Mouse (Mus musculus) bone marrow, adult 2 months (tissue): ENCODE results near the gene Fgfr2. TPM values are rescaled to one million over a fixed set of nuclear protein-coding genes. Genes with fewer than 3 reads are reported as not detected.

Experiments used
- H3K27ac ChIP-seq: fragments of 200-500 bp; 2 replicates; pipeline ENCODE4 v1.5.1; 2012; ENCODE audit warnings: low read depth, mild to moderate bottlenecking, control low read depth, inconsistent platforms, low read length; ENCODE audit not compliant: control insufficient read depth, poor library complexity, insufficient read depth
- H3K4me1 ChIP-seq: fragments of 200-500 bp; 2 replicates; pipeline ENCODE4 v1.6.1; 2011; ENCODE audit warnings: low read length; ENCODE audit not compliant: control insufficient read depth, insufficient read depth
- H3K4me3 ChIP-seq: fragments of 200-500 bp; replicated peaks from 2 replicates; pipeline ENCODE3; 2011; ENCODE audit warnings: mild to moderate bottlenecking, low read depth, low read length, control low read depth; ENCODE audit not compliant: control insufficient read depth
- CTCF ChIP-seq: fragments of 200-500 bp; IDR thresholded peaks from 2 replicates; pipeline ENCODE4 v1.5.1; 2011; ENCODE audit warnings: low read length, control low read depth; ENCODE audit not compliant: control insufficient read depth, insufficient read depth
- POLR2A ChIP-seq: fragments of 200-500 bp; IDR thresholded peaks from 2 replicates; pipeline ENCODE4 v1.6.1; 2011; ENCODE audit warnings: low read depth, mild to moderate bottlenecking, control low read depth, low read length, borderline replicate concordance; ENCODE audit not compliant: control insufficient read depth
- whole genome bisulfite sequencing: fragments of 180-500 bp; shearing (Covaris S2); methylation state at CpG from one replicate; pipeline ENCODE4 v1.1.7; 2018; 5-methylcytosine and 5-hydroxymethylcytosine counted together
- polyA plus RNA-seq: library from polyadenylated mRNA; stranded (reverse); fragments of >200 nt; gene quantifications from 2 replicates; pipeline ENCODE4 v1.2.4, GENCODE M21; 2011; ENCODE audit warnings: low replicate concordance; ENCODE audit not compliant: missing spikeins, insufficient read depth, insufficient read length

Gene Fgfr2
- polyA plus RNA-seq, 1 experiment, result 8.2 TPM

DNA sequence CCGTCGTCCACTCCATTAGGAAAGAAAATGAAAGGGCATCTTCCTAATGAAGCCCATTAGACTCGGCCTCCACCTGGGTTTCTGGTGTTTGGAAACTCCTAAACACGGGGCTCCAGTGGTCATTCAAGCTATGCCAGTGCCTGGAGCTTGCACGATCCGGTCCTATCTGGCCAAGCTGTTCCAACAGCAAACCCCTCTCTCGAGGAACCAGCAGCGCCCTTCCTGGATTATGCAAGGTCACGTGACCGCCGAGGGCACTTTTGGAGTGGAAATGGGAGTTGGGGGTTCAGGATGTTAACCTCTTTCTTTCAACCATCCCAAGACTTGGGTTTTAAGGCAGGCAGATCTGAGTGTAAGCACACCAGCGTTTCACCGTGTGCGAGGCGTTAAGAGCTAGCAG, 7.3 kb downstream of the Fgfr2 start:
- H3K4me3 ChIP-seq, result peak overlapping the region; percentile 21
- H3K27ac ChIP-seq, result no peak overlapping the region
- WGBS, result 21% methylated on average over 15 of the region's 15 CpGs
- H3K4me1 ChIP-seq, result no peaks in the 10 kb centered on the region
- TF ChIP-seq CTCF (no peak), POLR2A (no peak)

DNA sequence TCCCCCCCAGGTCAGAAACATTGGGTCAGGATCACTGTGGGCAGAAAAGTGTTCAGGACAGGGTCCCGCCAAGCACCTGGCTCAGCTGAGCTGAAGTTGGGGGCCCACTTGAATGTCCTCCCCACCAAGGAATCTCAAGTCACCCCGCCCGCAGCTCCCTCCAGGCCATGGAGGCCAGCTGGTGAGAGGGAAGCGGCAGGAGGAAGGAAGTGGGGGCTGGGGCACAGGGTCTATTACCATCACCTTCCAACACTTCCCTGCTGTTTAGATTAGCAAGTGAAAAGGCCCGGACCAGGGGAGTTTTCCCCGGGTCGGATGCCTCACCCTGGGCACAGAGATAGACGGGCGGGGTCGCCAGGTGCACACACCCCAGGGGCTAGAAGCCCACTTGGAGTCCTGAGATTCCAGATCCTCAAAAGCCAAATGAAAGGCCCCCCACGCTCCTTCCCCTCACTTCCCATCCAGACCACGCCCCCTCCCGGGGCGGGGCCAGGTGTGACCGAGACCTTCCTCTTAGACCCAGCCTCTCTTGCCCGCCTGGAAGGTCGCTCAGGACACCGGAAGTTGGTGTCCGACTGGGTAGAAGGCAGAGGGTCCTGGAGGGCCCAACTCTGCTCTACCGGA, 8.2 kb downstream of the Fgfr2 start:
- WGBS, result 8% methylated on average over 20 of the region's 20 CpGs
- TF ChIP-seq POLR2A (no peak), CTCF (no peak)
- Histone ChIP-seq H3K4me1 (no peaks in the 10 kb centered on the region), H3K27ac (no peak overlapping the region), H3K4me3 (peak overlapping the region; percentile 45)

DNA sequence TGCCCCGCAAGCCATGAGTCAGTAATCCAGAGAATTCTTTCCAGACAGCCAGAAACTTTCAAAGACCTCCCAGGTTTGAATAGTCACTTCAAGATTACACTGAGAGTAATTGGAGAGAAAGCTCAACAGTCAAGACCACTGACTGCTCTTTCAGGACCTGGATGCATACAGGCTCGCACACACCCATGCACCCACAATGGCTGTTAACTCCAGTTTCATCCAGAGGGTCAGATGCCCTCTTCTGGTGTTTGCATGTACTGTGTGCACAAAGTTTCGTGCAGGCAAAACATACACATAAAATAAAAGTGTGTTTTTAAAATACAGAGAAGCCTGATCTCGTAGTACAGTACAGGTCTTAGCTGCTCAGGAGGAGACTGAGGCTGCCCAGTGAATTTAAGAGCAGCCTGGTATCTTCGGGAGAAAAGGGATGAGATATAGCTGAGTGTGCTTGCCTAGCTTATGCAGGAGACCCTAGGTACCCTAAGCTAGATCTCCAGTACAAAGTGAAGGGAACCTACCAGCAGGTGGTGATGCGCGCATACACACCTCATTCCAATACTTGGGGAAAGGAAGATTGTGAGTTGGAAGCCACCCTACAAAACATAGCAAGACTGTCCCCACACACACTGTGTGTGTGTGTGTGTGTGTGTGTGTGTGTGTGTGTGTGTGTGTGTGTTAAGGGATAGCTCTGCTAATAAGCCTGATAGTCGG, 9.8 kb downstream of the Fgfr2 start:
- H3K4me1 ChIP-seq, result no peaks in the 10 kb centered on the region
- WGBS, result 78% methylated on average over 8 of the region's 8 CpGs
- H3K27ac ChIP-seq, result no peak overlapping the region
- TF ChIP-seq CTCF (no peak), POLR2A (no peak)
- H3K4me3 ChIP-seq, result no peak overlapping the region

DNA sequence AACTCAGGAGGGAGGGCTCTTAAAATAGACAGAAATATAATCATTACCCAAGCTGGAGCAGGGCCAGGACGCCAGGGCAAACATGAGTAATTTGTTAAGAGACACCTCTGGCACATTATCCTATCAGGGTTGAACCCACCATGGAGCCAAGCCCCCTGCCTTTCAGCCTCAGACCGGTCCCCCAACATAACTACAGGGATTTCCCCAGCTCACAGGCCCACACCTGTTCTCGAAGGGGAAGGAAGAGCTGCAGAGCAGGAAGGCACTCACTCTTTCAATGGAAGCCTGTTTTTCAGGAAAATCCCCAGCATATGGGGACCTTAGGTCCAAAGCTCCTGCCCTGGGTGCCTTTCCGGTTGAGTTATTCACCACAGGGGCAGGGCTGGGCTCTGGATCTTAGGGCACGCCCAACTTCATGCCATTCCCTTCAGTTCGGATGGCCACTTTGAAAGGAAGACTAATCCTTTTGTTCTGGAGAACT, 10.8 kb downstream of the Fgfr2 start:
- WGBS, result 74% methylated on average over 6 of the region's 6 CpGs
- no peak for TF ChIP-seq POLR2A
- no peak for TF ChIP-seq CTCF
- Histone ChIP-seq H3K4me3 (no peak overlapping the region), H3K4me1 (no peaks in the 10 kb centered on the region), H3K27ac (no peak overlapping the region)

DNA sequence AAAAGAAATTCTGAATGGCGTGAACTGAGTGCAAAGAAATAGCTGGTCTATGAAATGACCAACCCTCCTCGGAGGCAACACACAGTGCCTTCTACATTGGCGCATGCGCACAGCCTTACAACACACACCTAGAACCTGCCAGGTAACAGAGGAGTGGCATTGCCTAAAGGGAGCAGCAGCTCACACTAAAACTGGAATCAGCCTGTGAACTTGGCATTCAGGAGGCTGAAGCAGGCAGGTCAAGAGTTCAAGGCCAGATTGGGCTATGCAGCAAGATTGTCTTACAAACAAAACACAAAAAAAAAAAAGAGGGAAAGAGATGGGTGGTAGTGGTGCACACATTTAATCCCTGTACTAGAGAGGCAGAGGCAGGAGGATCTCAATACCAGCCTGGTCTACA, 13.7 kb downstream of the Fgfr2 start:
- H3K4me3 ChIP-seq, result no peak overlapping the region
- WGBS, result 94% methylated on average over 4 of the region's 4 CpGs
- no peak overlapping the region for H3K27ac ChIP-seq
- TF ChIP-seq CTCF (no peak), POLR2A (no peak)
- H3K4me1 ChIP-seq, result no peaks in the 10 kb centered on the region

DNA sequence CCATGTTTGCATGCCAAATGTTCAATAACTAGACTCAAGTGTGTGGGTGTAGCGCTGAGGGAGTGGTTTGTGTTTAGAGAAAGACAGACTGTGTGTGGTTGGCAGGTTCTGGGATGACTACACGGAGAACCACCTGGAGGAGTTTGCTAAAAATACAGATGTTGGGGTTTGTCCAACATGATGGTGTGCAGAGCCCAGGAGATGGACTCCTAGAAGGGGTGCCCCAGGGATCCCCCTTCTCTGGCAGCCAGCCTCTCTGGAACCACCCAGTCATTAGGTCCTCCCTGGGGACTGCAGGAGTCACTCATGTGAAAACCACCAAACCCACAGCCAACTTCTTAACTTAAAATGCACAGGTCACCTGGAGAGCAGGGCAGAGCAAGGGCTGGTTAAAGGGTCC, 14.5 kb downstream of the Fgfr2 start:
- H3K4me1 ChIP-seq, result no peaks in the 10 kb centered on the region
- 86% methylated on average over 2 of the region's 2 CpGs for WGBS

DNA sequence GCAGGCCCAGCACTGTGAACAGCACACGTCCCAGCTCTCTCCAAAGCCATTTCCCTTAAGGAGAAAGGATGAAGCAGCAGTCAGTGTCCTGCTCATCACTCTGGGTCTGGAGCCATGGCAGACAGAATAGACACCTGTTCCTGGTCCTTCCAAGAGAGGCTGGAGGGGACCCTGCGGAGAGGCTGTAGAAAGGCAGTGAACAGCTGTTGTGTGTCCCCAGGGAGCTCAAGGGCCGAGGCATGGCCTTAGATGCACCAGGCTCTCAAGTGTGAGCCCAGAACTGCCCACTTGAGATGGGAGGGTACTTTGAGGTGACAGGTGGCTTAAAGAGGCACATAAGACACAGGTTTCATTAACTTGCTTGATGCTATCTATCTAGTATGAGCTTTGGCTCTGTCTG, 20.6 kb downstream of the Fgfr2 start:
- Histone ChIP-seq H3K27ac (no peak overlapping the region), H3K4me1 (no peaks in the 10 kb centered on the region), H3K4me3 (no peak overlapping the region)
- WGBS, result 82% methylated on average over 3 of the region's 3 CpGs
- TF ChIP-seq CTCF (no peak), POLR2A (no peak)

More for the DNA sequence above, 14.5 kb downstream of the Fgfr2 start:
- Histone ChIP-seq H3K4me3 (no peak overlapping the region), H3K27ac (no peak overlapping the region)
- TF ChIP-seq POLR2A, result no peak
- no peak for TF ChIP-seq CTCF

DNA sequence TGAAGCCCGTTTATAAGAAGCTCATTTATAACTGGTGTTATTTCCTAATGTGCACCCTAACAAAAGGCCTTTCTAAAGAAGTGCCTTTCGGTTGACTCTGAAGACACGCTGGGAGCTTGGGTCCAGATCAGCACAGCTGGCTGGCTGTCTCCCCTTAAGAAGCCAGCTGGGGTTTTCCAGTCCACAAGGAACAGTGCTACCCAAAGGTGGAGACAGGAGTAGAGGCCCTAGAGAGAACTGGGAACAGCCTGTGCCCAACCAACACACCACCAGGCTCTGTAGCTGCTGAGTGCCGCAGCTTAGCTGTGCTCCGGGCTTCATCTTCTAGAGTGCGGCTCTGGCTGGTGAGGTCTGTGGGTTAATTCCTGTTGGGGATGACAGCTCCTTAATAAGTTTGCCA, 22.1 kb downstream of the Fgfr2 start:
- Histone ChIP-seq H3K4me3 (no peak overlapping the region), H3K4me1 (no peaks in the 10 kb centered on the region), H3K27ac (no peak overlapping the region)
- TF ChIP-seq CTCF (no peak), POLR2A (no peak)
- 88% methylated on average over 6 of the region's 6 CpGs for WGBS

DNA sequence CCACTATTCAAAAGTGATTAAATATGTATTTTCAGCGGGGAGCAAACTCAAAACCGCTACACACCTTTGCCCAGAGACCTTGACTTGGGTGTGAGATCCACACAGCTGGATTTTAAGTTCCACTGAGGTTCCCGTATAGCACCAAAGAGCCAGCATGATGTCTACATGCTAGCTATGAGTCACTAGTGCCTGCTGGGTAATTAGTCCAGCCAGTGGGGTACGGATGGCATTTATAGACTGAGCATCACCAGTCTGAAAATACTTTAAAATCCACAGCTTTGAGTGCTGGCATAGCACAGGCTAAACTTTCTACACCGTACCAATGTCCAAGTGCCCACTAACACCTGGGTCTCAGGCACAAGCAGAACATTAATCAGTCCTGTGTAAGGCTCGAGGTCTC, 23.0 kb downstream of the Fgfr2 start:
- TF ChIP-seq CTCF, result no peak
- TF ChIP-seq POLR2A, result no peak
- 83% methylated on average over 6 of the region's 6 CpGs for WGBS
- Histone ChIP-seq H3K4me3 (no peak overlapping the region), H3K4me1 (no peaks in the 10 kb centered on the region), H3K27ac (no peak overlapping the region)
